Mouse (Mus musculus) gastrocnemius, postnatal 36 days (tissue): ENCODE measurements around the gene Slc41a2. TPM values are rescaled to one million over a fixed set of nuclear protein-coding genes. Genes with fewer than 3 reads are reported as not detected.

Experiments used
- DNase-seq, 2 experiments: peaks; one replicate each; pipeline ENCODE4 v3.0.0; 2022
- intact Hi-C: fragments of 180-260 bp; cut with DNase I; formaldehyde crosslinking; loops from one replicate; pipeline ENCODE4 v1.15.1; 2025
- total RNA-seq, 2 experiments: library from RNA; stranded (reverse); gene quantifications; 2 replicates each; pipeline ENCODE4 v1.2.3; 2021

Slc41a2 gene
- total RNA-seq, 2 experiments from 2014 or later = 0.54 to 0.86 TPM

- no peak for DNase-seq
- intact Hi-C loops = no loop called here
Observed at GRCm38 (mm10) chr10:83191982-83192381, 145.7 kb downstream of the Slc41a2 start.

GRCm38 (mm10) chr10:83191476-83191875 lies 146.2 kb downstream of the Slc41a2 start:
- intact Hi-C loops = no loop called here
- DNase-seq = no peak

- no peak for DNase-seq
- intact Hi-C loops = loop anchor here (10.0 kb wide), 1 partner anchor 394 kb away; no protein-coding TSS in a partner anchor
Observed at GRCm38 (mm10) chr10:83189071-83189470, 148.6 kb downstream of the Slc41a2 start.

GRCm38 (mm10) chr10:83186984-83187383 lies 150.7 kb downstream of the Slc41a2 start:
- intact Hi-C loops = loop anchor here (10.0 kb wide), 1 partner anchor 392 kb away; no protein-coding TSS in a partner anchor
- DNase-seq = no peak

- intact Hi-C loops = loop anchor here (10.0 kb wide), 1 partner anchor 391 kb away; no protein-coding TSS in a partner anchor
Observed at GRCm38 (mm10) chr10:83186167-83186566, 151.5 kb downstream of the Slc41a2 start.

GRCm38 (mm10) chr10:83185121-83185520 lies 152.6 kb downstream of the Slc41a2 start:
- no peak for DNase-seq
- intact Hi-C loops = loop anchor here (10.0 kb wide), 1 partner anchor 390 kb away; no protein-coding TSS in a partner anchor

More at GRCm38 (mm10) chr10:83186167-83186566, 151.5 kb downstream of the Slc41a2 start:
- no peak for DNase-seq

- intact Hi-C loops = loop anchor here (5.0 to 10.0 kb wide), 2 partner anchors 197 to 390 kb away; partner anchors contain the start of gene Chst11
- no peak for DNase-seq
Observed at GRCm38 (mm10) chr10:83184480-83185069, 153.1 kb downstream of the Slc41a2 start.

GRCm38 (mm10) chr10:83183634-83184479 lies 153.8 kb downstream of the Slc41a2 start:
- no peak for DNase-seq
- intact Hi-C loops = loop anchor here (2.0 to 10.0 kb wide), 3 partner anchors 197 to 389 kb away; partner anchors contain the start of gene Chst11

- intact Hi-C loops = loop anchor here (2.0 to 10.0 kb wide), 3 partner anchors 195 to 388 kb away; partner anchors contain the start of gene Chst11
- DNase-seq = peak; percentile 51 to 67
Observed at GRCm38 (mm10) chr10:83182573-83182960, 155.1 kb downstream of the Slc41a2 start.

GRCm38 (mm10) chr10:83181831-83182572 lies 155.7 kb downstream of the Slc41a2 start:
- intact Hi-C loops = loop anchor here (2.0 to 10.0 kb wide), 3 partner anchors 195 to 387 kb away; partner anchors contain the start of gene Chst11
- DNase-seq = peak in 1 of 2 experiments; percentile 38

Other genes with a start within 250 kb of the Slc41a2 start
- gene D10Wsu102e, start 22.3 kb upstream of the Slc41a2 start, total RNA-seq = under 1 TPM; 0.54 to 0.66 TPM
- gene Aldh1l2, start 196.3 kb upstream of the Slc41a2 start, total RNA-seq = 1 to 10 TPM; 4.8 to 7.3 TPM
- gene Washc4, start 205.9 kb upstream of the Slc41a2 start, total RNA-seq = 1 to 10 TPM; 8.8 to 9.3 TPM